Mouse (Mus musculus) limb, embryonic 11.5 days (tissue): ENCODE data around the gene Elmsan1. TPM values are rescaled to one million over a fixed set of nuclear protein-coding genes. Genes with fewer than 3 reads are reported as not detected.
"Not testable (repeated sequence)": the region's sequence is repeated elsewhere in the genome, so short reads cannot be mapped to it uniquely, and the experiment has no call there.

Source experiments
- ATAC-seq: fragments of 200-750 bp; cut with Nextera tagmentation; 2 replicates; pipeline ENCODE4 v1.8.0; 2017; ENCODE audit warnings: low read depth; ENCODE audit not compliant: insufficient number of reproducible peaks, low FRiP score, low TSS enrichment
- DNase-seq: peaks from one replicate; pipeline ENCODE4 v3.0.0-alpha.2; 2015; ENCODE audit warnings: low spot score
- H3K27ac ChIP-seq: fragments of 300-500 bp; sonication (generic); replicated peaks from 2 replicates; pipeline ENCODE4 v1.5.1; 2014; ENCODE audit warnings: low read depth, mild to moderate bottlenecking, low read length
- H3K27me3 ChIP-seq: fragments of 300-500 bp; sonication (generic); 2 replicates; pipeline ENCODE4 v1.6.1; 2014; ENCODE audit warnings: mild to moderate bottlenecking, low read length, mixed read lengths; ENCODE audit not compliant: control insufficient read depth, insufficient read depth
- H3K36me3 ChIP-seq: fragments of 300-500 bp; sonication (generic); 2 replicates; pipeline ENCODE4 v1.6.1; 2014; ENCODE audit warnings: mild to moderate bottlenecking, low read length, moderate library complexity, mixed read lengths; ENCODE audit not compliant: control insufficient read depth, insufficient read depth
- H3K4me1 ChIP-seq: fragments of 300-500 bp; sonication (generic); 2 replicates; pipeline ENCODE4 v1.6.1; 2014; ENCODE audit warnings: low read length, mixed read lengths; ENCODE audit not compliant: control insufficient read depth, insufficient read depth
- H3K4me2 ChIP-seq: fragments of 300-500 bp; sonication (generic); 2 replicates; pipeline ENCODE4 v1.6.1; 2014; ENCODE audit warnings: low read depth, mild to moderate bottlenecking, moderate library complexity; ENCODE audit not compliant: severe bottlenecking
- H3K4me3 ChIP-seq: fragments of 300-500 bp; sonication (generic); 2 replicates; pipeline ENCODE4 v1.5.1; 2014; ENCODE audit warnings: low read depth, low read length
- H3K9ac ChIP-seq: fragments of 300-500 bp; sonication (generic); 2 replicates; pipeline ENCODE4 v1.6.1; 2014; ENCODE audit warnings: mild to moderate bottlenecking, low read length
- H3K9me3 ChIP-seq: fragments of 300-500 bp; sonication (generic); 2 replicates; pipeline ENCODE4 v1.6.1; 2016; ENCODE audit warnings: low read length; ENCODE audit not compliant: control insufficient read depth
- WGBS: fragments of 180-500 bp; shearing (Covaris S2); extraction: QIAGEN DNeasy Blood & Tissue Kit; methylation state at CpG from one replicate; pipeline ENCODE4 v1.1.7; 2014; 5-methylcytosine and 5-hydroxymethylcytosine counted together
- polyA plus RNA-seq: library from polyadenylated mRNA; unstranded; fragments of >200 nt; fragmentation: Nextera tagmentation; extraction: Ambion mirVana; gene quantifications from 2 replicates; pipeline ENCODE4 v1.2.1, GENCODE M21; 2014

Elmsan1 gene
- polyA plus RNA-seq, 1 experiment from 2014 or later: 6.1 TPM

DNA sequence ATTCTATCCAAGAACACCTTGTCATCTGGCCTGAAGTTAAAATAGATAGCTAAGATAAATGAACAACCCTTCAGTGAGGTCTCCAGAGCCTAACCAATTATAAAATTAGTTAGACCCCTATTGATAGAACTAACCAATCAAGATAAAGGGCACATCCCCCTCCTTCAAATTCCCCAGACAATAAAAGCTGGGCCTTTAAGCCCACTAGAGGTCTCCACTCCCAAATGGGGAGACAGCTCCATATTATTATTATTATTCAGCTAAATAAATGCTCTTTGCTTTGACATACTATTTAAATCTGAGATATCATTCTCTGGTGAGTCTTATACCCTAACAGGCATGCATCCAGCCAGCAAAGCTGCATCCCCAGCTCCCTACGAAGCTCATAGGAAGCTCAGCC is 108.8 kb downstream of the Elmsan1 start:
- 0 out of 2 replicates have a peak, but pooled peaks cover 2% of the 10 kb centered on the region for H3K4me1 ChIP-seq
- H3K9ac ChIP-seq: no peak overlapping the region
- no peaks in the 10 kb centered on the region for H3K27me3 ChIP-seq
- DNase-seq: no peak
- 71% methylated on average over 1 of the region's 1 CpGs for WGBS
- H3K4me3 ChIP-seq: no peak overlapping the region
- H3K36me3 ChIP-seq: no peaks in the 10 kb centered on the region
- no peaks in the 10 kb centered on the region for H3K9me3 ChIP-seq
- no peak overlapping the region for H3K4me2 ChIP-seq
- ATAC-seq: no peak
- no peak overlapping the region for H3K27ac ChIP-seq

DNA sequence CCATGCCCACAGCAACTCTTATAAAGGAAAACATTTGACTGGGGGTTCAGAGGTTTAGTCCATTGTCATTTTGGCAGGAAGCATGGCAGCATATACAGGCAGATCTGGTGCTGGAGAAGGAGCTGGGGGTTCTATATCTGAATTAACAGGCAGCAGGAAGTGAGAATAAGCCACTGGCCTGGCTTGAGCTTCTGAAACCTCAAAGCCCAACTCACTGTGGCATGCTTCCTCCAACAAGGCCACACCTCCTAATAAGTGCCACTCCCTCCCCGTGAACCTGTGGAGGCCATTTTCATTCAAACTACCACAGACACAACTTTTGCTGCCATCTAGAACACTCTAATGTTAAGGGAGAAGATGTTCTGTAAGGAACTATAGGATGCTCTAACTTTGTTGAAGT is 111.0 kb downstream of the Elmsan1 start:
- Histone ChIP-seq H3K4me1 (no peaks in the 10 kb centered on the region), H3K27ac (no peak overlapping the region), H3K4me2 (no peak overlapping the region), H3K9me3 (no peaks in the 10 kb centered on the region), H3K27me3 (no peaks in the 10 kb centered on the region), H3K9ac (no peak overlapping the region), H3K36me3 (no peaks in the 10 kb centered on the region), H3K4me3 (no peak overlapping the region)
- ATAC-seq: no peak
- no peak for DNase-seq
- 72% methylated on average over 1 of the region's 1 CpGs for WGBS

DNA sequence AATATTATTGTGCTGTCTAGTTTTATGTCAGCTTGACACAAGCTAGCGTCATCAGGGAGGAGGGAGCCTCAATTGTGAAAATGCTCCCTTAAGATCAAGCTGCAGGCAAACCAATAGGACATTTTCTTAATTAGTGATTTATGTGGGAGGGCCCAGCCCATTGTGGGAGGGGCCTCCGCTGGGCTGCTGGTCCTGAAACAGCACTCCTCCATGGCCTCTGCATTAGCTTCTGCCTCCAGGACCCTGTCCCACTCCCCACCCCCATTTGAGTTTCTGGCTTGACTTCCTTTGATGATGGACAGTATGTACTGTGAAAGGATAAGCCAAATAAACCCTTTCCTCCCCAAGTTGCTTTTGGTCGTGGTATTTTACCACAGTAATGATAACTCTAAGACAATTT is 111.7 kb downstream of the Elmsan1 start:
- Histone ChIP-seq H3K4me1 (no peaks in the 10 kb centered on the region), H3K4me2 (no peak overlapping the region), H3K27me3 (no peaks in the 10 kb centered on the region), H3K9ac (no peak overlapping the region), H3K36me3 (no peaks in the 10 kb centered on the region), H3K27ac (no peak overlapping the region), H3K4me3 (no peak overlapping the region), H3K9me3 (no peaks in the 10 kb centered on the region)
- no peak for DNase-seq
- no peak for ATAC-seq
- 69% methylated on average over 3 of the region's 3 CpGs for WGBS

DNA sequence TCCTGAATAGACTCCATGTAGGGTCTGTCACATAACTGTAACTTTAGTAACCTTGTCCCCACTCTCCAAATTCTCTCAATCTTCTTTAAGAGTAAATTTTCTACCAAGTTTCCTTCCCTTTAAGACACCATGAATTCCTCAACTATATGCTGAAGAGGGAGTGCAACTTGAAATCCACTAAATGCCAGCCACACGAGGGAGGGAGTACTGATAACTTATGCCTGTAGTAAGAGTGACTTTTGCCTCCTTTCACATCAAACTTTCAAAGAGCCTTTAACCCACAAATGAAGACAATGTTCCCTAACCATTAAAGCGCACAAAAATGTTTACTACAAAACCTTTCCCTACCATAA is 117.2 kb downstream of the Elmsan1 start:
- Histone ChIP-seq H3K27ac (no peak overlapping the region), H3K9me3 (no peaks in the 10 kb centered on the region), H3K27me3 (no peaks in the 10 kb centered on the region), H3K4me1 (no peaks in the 10 kb centered on the region), H3K4me3 (peak overlapping the region; percentile 36), H3K4me2 (peak overlapping the region; percentile 66), H3K9ac (peak overlapping the region; percentile 72; the same call in 1 of the 2 replicates), H3K36me3 (no peaks in the 10 kb centered on the region)
- no peak for DNase-seq
- no peak for ATAC-seq
- 48% methylated on average over 2 of the region's 2 CpGs for WGBS

DNA sequence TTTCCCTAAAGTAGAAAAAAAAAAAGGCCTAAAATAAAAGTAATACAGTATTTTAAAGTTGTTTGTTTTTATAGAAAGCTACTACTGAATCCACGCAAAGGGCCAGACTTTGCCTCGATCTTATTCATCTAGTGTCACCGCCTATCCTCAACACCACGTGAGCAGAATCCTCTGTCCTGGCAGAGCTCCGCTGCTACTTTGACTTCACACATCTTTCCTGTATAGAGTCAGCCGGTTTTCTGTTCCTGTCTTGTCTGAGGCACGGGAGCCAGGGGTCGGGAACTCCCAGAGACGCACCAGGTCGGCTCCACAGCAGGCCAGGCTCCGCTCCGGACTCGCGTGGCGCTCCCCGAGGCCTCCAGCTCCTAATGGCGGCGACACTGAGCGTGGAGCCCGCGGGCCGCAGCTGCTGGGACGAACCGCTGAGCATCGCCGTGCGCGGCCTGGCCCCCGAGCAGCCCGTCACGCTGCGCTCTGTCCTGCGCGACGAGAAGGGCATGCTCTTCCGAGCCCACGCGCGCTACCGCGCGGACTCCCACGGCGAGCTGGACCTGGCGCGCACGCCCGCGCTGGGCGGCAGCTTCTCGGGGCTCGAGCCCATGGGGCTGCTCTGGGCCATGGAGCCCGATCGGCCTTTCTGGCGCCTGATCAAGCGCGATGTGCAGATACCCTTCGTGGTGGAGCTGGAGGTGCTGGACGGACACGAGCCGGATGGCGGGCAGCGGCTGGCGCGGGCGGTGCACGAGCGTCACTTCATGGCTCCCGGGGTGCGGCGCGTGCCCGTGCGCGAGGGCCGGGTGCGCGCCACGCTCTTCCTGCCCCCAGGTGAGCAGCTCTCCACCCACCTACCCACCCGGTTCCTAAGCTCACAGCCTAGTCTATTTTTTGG is 117.8 kb downstream of the Elmsan1 start, which contains the start of gene Acot6:
TSS of gene Acot6 (plus strand) at position 51 of the 889 bp plus-strand sequence.
- not testable (repeated sequence) for H3K36me3 ChIP-seq, H3K27ac ChIP-seq, H3K27me3 ChIP-seq, H3K4me1 ChIP-seq, H3K9me3 ChIP-seq, ATAC-seq
- peak within 1 kb of the TSS; percentile 36 for H3K4me3 ChIP-seq
- peak within 1 kb of the TSS; percentile 72 for H3K9ac ChIP-seq
- peak within 1 kb of the TSS; percentile 66 for H3K4me2 ChIP-seq
- WGBS: under 1% methylated on average over 76 of the region's 80 CpGs
- DNase-seq: peak; percentile 64

DNA sequence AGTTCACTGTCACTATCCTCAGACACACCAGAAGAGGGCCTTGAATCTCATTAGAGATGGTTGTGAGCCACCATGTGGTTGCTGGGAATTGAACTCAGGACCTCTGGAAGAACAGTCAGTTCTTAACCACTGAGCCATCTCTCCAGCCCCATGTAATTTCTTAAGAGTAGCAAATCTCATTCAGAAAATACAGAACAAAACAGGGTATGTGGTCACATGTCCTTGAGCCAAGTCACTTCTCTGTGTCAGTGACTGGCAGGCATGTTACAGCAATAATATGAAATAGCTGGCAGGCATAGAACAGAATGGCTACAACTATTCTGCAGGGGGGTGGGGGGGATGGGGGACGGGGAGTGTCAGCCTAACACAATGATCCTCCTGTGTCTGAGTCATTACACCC is 118.6 kb downstream of the Elmsan1 start:
- Histone ChIP-seq H3K9me3 (no peaks in the 10 kb centered on the region), H3K36me3 (no peaks in the 10 kb centered on the region), H3K9ac (no peak overlapping the region), H3K4me3 (no peak overlapping the region), H3K27ac (no peak overlapping the region), H3K4me2 (no peak overlapping the region), H3K4me1 (no peaks in the 10 kb centered on the region), H3K27me3 (no peaks in the 10 kb centered on the region)
- WGBS: 84% methylated on average over 1 of the region's 1 CpGs
- ATAC-seq: no peak
- DNase-seq: no peak

DNA sequence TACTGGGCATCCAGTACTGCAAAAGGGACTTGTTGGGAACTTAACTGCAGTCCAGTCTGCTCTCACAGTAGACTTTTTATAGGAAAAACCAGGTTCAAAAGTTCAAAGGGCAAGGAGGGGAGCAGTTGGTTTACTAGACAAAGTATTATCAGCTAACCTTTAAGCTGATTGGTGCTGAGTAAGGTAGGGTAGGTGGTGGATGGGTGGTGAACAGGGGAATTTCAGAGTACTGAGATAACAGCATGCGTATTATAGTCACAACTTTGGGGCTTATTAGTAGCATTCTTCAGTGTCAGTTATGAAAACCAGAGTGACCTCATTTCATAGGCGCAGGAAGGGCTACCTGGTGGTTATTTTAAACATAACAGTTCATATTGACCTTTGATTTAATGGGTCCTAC is 119.1 kb downstream of the Elmsan1 start:
- no peaks in the 10 kb centered on the region for H3K9me3 ChIP-seq
- no peaks in the 10 kb centered on the region for H3K27me3 ChIP-seq
- WGBS: 94% methylated on average over 2 of the region's 2 CpGs
- H3K4me3 ChIP-seq: no peak overlapping the region
- no peaks in the 10 kb centered on the region for H3K4me1 ChIP-seq
- ATAC-seq (no peak), DNase-seq (no peak)
- no peak overlapping the region for H3K4me2 ChIP-seq
- no peak overlapping the region for H3K27ac ChIP-seq
- no peak overlapping the region for H3K9ac ChIP-seq
- H3K36me3 ChIP-seq: no peaks in the 10 kb centered on the region
